Mouse (Mus musculus): ENCODE results near the gene Fabp2.

- TF ChIP-seq CEBPB (IDR thresholded peaks at IDR 0.05; ENCODE audit: low read depth), result no peak
- no peak for TF ChIP-seq MYOD1 (IDR thresholded peaks at IDR 0.05; ENCODE audit: control insufficient read depth, insufficient read length, low read depth)
- TF ChIP-seq MYOG (IDR thresholded peaks at IDR 0.05; ENCODE audit: control insufficient read depth, extremely low read depth, insufficient read length), result no peak
Observed at GRCm38 (mm10) chr3:122895189-122895731, 388 bp downstream of the Fabp2 start.

All from C2C12 (cell line).